Mouse (Mus musculus) kidney, postnatal 0 days (tissue): ENCODE measurements around the gene Pcsk7. TPM values are rescaled to one million over a fixed set of nuclear protein-coding genes. Genes with fewer than 3 reads are reported as not detected.

Experiments used
- ATAC-seq: fragments of 200-750 bp; cut with Nextera tagmentation; replicated peaks from 2 replicates; pipeline ENCODE4 v1.8.0; 2017; ENCODE audit warnings: low read depth, moderate number of reproducible peaks, moderate TSS enrichment, moderate library complexity; ENCODE audit not compliant: low FRiP score
- DNase-seq: peaks from one replicate; pipeline ENCODE4 v3.0.0-alpha.2; 2016; ENCODE audit warnings: low spot score
- H3K27ac ChIP-seq: fragments of 300-500 bp; sonication (generic); 2 replicates; pipeline ENCODE4 v1.5.1; 2014; ENCODE audit warnings: mild to moderate bottlenecking
- H3K27me3 ChIP-seq: fragments of 300-500 bp; sonication (generic); 2 replicates; pipeline ENCODE4 v1.6.1; 2014; ENCODE audit warnings: low read length, mixed read lengths; ENCODE audit not compliant: insufficient read depth
- H3K36me3 ChIP-seq: fragments of 300-500 bp; sonication (generic); 2 replicates; pipeline ENCODE4 v1.6.1; 2014; ENCODE audit warnings: low read length, mixed read lengths; ENCODE audit not compliant: insufficient read depth
- H3K4me1 ChIP-seq: fragments of 300-500 bp; sonication (generic); replicated peaks from 2 replicates; pipeline ENCODE4 v1.6.1; 2014; ENCODE audit warnings: antibody characterized with exemption, low read length, mixed read lengths; ENCODE audit not compliant: insufficient read depth
- H3K4me2 ChIP-seq: fragments of 300-500 bp; sonication (generic); 2 replicates; pipeline ENCODE4 v1.6.1; 2014; ENCODE audit warnings: mild to moderate bottlenecking, low read length, moderate library complexity, mixed read lengths
- H3K4me3 ChIP-seq: fragments of 300-500 bp; sonication (generic); replicated peaks from 2 replicates; pipeline ENCODE4 v1.5.1; 2014; ENCODE audit warnings: low read depth, low read length
- H3K9ac ChIP-seq: fragments of 300-500 bp; sonication (generic); 2 replicates; pipeline ENCODE4 v1.6.1; 2014; ENCODE audit warnings: low read depth, low read length
- H3K9me3 ChIP-seq: fragments of 300-500 bp; sonication (generic); replicated peaks from 2 replicates; pipeline ENCODE4 v1.6.1; 2016; ENCODE audit warnings: low read length, inconsistent platforms, mixed read lengths
- CTCF ChIP-seq: IDR thresholded peaks from 2 replicates; pipeline ENCODE4 v1.5.1; 2016; ENCODE audit warnings: antibody characterized with exemption, low read depth, mild to moderate bottlenecking, moderate library complexity
- WGBS: fragments of 180-500 bp; shearing (Covaris S2); extraction: QIAGEN DNeasy Blood & Tissue Kit; methylation state at CpG from one replicate; pipeline ENCODE4 v1.1.7; 2014; 5-methylcytosine and 5-hydroxymethylcytosine counted together
- microRNA-seq: library from miRNA; unstranded; fragments of <30 nt; microRNA quantifications from one replicate; pipeline ENCODE4, GENCODE M21; 2016
- polyA plus RNA-seq: library from polyadenylated mRNA; unstranded; fragments of >200 nt; fragmentation: Nextera tagmentation; extraction: Ambion mirVana; gene quantifications from 2 replicates; pipeline ENCODE4 v1.2.1, GENCODE M21; 2015

Pcsk7 gene
- polyA plus RNA-seq, 1 experiment from 2014 or later, result 18.2 TPM

DNA sequence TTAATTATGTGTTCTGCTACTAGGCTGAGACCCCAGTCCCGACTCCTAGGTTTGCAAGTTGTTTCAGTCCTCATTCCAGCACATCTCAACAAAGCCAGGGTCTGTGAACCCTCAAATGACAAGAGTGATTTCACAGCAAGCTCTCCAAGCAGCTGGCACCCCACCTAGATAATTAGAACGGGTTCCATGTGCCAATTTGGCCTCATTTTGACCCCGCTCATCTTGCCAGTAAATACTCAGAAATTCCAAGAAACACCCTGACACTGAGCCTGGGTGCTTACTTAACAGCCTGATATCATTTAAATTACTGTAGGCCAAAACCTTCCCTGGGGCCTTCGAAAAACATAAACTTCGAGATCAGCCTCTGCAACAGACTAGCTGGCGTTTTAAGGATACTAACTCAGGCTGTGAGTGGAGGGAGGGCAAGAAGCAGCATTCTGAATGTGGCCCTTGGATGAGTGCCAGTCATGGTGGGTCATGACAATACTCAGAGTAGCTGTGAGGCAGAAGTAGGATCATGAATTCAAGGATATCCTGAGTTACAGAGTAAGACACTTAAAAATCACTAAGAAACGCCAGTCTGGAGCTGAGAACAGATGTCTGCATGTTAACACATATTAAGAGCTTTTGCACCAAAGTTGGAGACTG, 51.9 kb downstream of the Pcsk7 start:
- WGBS, result 52% methylated on average over 7 of the region's 7 CpGs
- Histone ChIP-seq H3K27me3 (no peaks in the 10 kb centered on the region), H3K9ac (no peak overlapping the region), H3K4me1 (peaks cover 18% of the 10 kb centered on the region), H3K36me3 (peaks cover 11% of the 10 kb centered on the region), H3K9me3 (no peaks in the 10 kb centered on the region), H3K4me2 (no peak overlapping the region), H3K4me3 (no peak overlapping the region), H3K27ac (no peak overlapping the region)
- no peak for TF ChIP-seq CTCF
- DNase-seq (no peak), ATAC-seq (no peak)

DNA sequence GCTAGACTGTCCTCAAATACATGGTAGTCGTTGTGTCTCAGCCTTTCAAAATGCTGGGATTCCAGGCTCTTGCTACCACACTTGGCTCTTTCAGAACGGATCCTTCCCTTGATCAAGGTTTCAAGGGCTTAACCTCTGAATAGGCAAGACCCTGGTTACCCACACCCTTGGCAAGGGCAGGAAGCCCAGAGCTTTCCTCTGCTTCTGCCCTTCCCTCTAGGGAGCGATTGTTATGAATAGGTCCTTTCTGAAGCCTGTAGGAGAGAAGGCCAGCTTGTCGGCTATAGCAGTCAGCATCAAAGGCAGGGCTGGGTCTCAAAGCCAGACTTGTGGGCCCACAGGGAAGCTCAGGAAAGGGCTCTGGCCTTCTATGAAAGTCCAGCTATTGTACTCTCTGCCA, 52.6 kb downstream of the Pcsk7 start:
- H3K27ac ChIP-seq, result 0 out of 2 replicates have a peak overlapping the region, but pooled peaks have one; percentile 10

DNA sequence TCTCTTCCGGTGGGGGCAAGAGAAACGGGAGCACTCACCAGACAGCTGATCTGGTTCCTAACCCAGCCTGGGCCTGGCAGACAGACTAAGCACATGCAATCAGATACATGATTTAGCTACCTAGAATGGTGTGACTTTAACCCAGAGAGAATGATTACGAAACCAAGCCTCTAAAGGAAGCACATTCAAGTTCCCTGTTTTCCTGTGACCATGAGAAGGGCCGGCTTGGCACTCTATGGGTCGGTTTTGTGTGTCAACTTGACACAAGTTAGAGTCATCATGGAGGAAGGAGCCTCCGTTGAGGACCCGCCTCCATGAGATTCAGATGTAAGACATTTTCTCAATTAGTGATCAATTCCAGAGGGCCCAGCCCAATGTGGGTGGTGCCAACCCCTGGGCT, 53.4 kb downstream of the Pcsk7 start:
- Histone ChIP-seq H3K9ac (no peak overlapping the region), H3K36me3 (peaks cover 26% of the 10 kb centered on the region), H3K4me1 (0 out of 2 replicates have a peak, but pooled peaks cover 7% of the 10 kb centered on the region), H3K4me3 (no peak overlapping the region), H3K27me3 (no peaks in the 10 kb centered on the region), H3K4me2 (no peak overlapping the region), H3K27ac (no peak overlapping the region), H3K9me3 (no peaks in the 10 kb centered on the region)
- DNase-seq, result no peak
- TF ChIP-seq CTCF, result no peak
- ATAC-seq, result no peak
- 77% methylated on average over 7 of the region's 7 CpGs for WGBS

More for the DNA sequence above, 52.6 kb downstream of the Pcsk7 start:
- no peaks in the 10 kb centered on the region for H3K9me3 ChIP-seq
- H3K4me1 ChIP-seq, result peaks cover 11% of the 10 kb centered on the region
- no peaks in the 10 kb centered on the region for H3K27me3 ChIP-seq
- 54% methylated on average over 4 of the region's 4 CpGs for WGBS
- H3K9ac ChIP-seq, result no peak overlapping the region
- peaks cover 18% of the 10 kb centered on the region for H3K36me3 ChIP-seq
- no peak for TF ChIP-seq CTCF
- no peak for DNase-seq
- no peak for ATAC-seq
- no peak overlapping the region for H3K4me3 ChIP-seq
- no peak overlapping the region for H3K4me2 ChIP-seq

DNA sequence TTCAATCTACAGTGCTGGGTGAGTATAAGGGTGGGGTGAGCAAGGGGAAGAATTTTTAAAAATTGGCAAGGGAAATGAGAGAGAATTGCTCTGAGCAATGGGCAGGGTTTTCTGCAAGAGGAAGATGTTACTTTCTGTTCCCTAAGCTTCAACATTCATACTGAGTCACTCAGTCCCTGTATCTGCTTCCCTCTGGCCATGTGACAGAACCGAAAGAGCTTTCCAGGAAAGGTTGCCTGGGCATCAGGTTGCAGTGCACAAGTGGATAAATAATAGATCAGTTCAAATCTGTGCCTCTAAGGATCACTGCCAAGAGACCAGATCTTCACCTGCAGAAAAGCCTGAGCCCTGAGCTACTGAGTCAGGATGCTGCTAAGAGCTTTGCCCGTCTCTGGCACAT, 55.6 kb downstream of the Pcsk7 start:
- Histone ChIP-seq H3K9ac (no peak overlapping the region), H3K9me3 (no peaks in the 10 kb centered on the region), H3K27me3 (no peaks in the 10 kb centered on the region), H3K4me1 (no peaks in the 10 kb centered on the region), H3K4me3 (no peak overlapping the region), H3K27ac (no peak overlapping the region), H3K36me3 (peaks cover 38% of the 10 kb centered on the region), H3K4me2 (no peak overlapping the region)
- no peak for DNase-seq
- no peak for TF ChIP-seq CTCF
- 73% methylated on average over 2 of the region's 2 CpGs for WGBS
- ATAC-seq, result no peak

DNA sequence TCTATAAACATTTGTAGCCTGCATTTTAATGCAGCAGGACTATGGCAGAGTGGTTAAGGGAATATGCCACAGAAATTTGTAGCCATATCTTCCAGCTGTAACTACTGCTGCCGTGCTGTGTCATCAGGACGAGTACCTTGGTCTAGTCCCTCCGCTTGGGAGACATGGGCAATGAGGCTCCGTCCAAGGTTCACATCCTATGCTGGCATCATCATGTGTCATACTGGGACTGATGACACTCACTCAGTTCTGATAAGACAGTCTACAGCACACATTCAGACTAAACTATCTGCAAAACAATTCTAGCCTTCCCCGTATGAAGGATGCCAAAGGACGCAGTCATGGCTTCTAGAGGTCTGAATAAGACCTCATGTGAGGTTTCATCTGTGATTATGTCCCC, 57.3 kb downstream of the Pcsk7 start:
- H3K4me1 ChIP-seq, result no peaks in the 10 kb centered on the region
- no peak overlapping the region for H3K4me2 ChIP-seq
- no peak overlapping the region for H3K9ac ChIP-seq
- 89% methylated on average over 6 of the region's 6 CpGs for WGBS
- no peak overlapping the region for H3K27ac ChIP-seq
- ATAC-seq, result no peak
- DNase-seq, result no peak
- H3K9me3 ChIP-seq, result no peaks in the 10 kb centered on the region
- peaks cover 50% of the 10 kb centered on the region for H3K36me3 ChIP-seq
- no peak overlapping the region for H3K4me3 ChIP-seq
- H3K27me3 ChIP-seq, result no peaks in the 10 kb centered on the region
- no peak for TF ChIP-seq CTCF

DNA sequence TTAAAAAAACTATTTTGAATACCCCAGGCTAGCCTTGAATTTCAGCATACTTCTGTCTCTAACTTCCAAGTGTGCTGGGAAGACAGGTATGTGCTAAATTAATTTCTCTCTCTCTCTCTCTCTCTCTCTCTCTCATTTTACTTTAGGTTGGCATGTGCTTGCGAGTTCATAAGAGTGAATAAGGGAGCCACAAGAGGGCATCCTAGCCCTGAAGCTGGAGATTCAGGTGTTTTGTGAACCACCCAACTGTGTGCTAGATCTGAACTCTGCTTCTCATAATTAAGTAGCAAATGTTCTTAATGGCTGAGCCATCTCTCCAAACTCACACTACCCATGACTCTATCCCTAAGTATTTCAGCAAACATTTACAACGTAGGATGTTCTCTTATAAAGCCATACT, 70.6 kb downstream of the Pcsk7 start:
- no peaks in the 10 kb centered on the region; the same call in 1 of the 2 replicates for H3K4me1 ChIP-seq
- H3K27me3 ChIP-seq, result no peaks in the 10 kb centered on the region
- peaks cover 24% of the 10 kb centered on the region for H3K36me3 ChIP-seq
- no peaks in the 10 kb centered on the region for H3K9me3 ChIP-seq
- no peak for DNase-seq
- H3K9ac ChIP-seq, result no peak overlapping the region
- no peak overlapping the region for H3K4me3 ChIP-seq
- peak; percentile 54 for TF ChIP-seq CTCF
- H3K27ac ChIP-seq, result no peak overlapping the region
- no peak for ATAC-seq
- WGBS, result 79% methylated on average over 2 of the region's 2 CpGs
- no peak overlapping the region for H3K4me2 ChIP-seq

Small RNA genes within 50 kb of the gene (microRNA-seq; reads per million reads assigned to microRNA genes)
- not detected for gene Mir7087

Other genes starting within 250 kb of the Pcsk7 start
- gene Cep164, start 77.8 kb upstream of the Pcsk7 start, polyA plus RNA-seq, result 20.1 and 20.6 TPM in 2 replicates
- gene Bace1, start 67.9 kb upstream of the Pcsk7 start, polyA plus RNA-seq, result 26.5 and 29.1 TPM in 2 replicates
- 36.0 and 36.4 TPM in 2 replicates for gene Rnf214, start 414 bp downstream of the Pcsk7 start, polyA plus RNA-seq
- gene Tagln, start 29.6 kb downstream of the Pcsk7 start, polyA plus RNA-seq, result 116 and 126 TPM in 2 replicates
- 50.8 and 53.5 TPM in 2 replicates for gene Sidt2, start 48.8 kb downstream of the Pcsk7 start, polyA plus RNA-seq
- 113 and 127 TPM in 2 replicates for gene Pafah1b2, start 106.2 kb downstream of the Pcsk7 start, polyA plus RNA-seq
- gene Sik3, start 106.3 kb downstream of the Pcsk7 start, polyA plus RNA-seq, result 12.5 and 12.7 TPM in 2 replicates